Mouse (Mus musculus): Measurements from ENCODE around the gene Mrm2.

- no peak for TF ChIP-seq POLR2A (IDR thresholded peaks at IDR 0.05; ENCODE audit: borderline replicate concordance, control insufficient read depth, low read depth, low read length)
- TF ChIP-seq CTCF (IDR thresholded peaks at IDR 0.05; ENCODE audit: control insufficient read depth, insufficient read depth, low read length), result no peak
These were observed 13.5 kb upstream of the Mrm2 start for GRCm38 (mm10) chr5:140345244-140345643.
